Mouse (Mus musculus) MEL (cell line): Measurements from ENCODE around the gene Notch2. TPM values are rescaled to one million over a fixed set of nuclear protein-coding genes. Genes with fewer than 3 reads are reported as not detected.

ENCODE experiments used
- DNase-seq: peaks from one replicate; pipeline ENCODE4 v3.0.0; 2011; ENCODE audit warnings: low read depth, low spot score
- H3K27ac ChIP-seq: 2 replicates; pipeline ENCODE4 v1.5.1; 2012; ENCODE audit warnings: low read depth, mild to moderate bottlenecking, control low read depth, low read length, moderate library complexity; ENCODE audit not compliant: control insufficient read depth
- H3K27me3 ChIP-seq, 2 experiments: fragments of 150-350 bp in 1 of 2; sonication (generic) in 1 of 2; 2 replicates each; pipeline ENCODE4 v1.6.1; 2012; ENCODE audit warnings: low read length in 2 of 2, mild to moderate bottlenecking in 2 of 2, improper control_type of control experiment in 1 of 2, moderate library complexity in 1 of 2; ENCODE audit not compliant: insufficient read depth in 2 of 2, control insufficient read depth in 1 of 2
- H3K36me3 ChIP-seq, 2 experiments: 2 replicates each; pipeline ENCODE4 v1.6.1; 2012 to 2014; ENCODE audit warnings: low read length in 2 of 2, improper control_type of control experiment in 1 of 2, inconsistent platforms in 1 of 2, mild to moderate bottlenecking in 1 of 2; ENCODE audit not compliant: insufficient read depth in 2 of 2, control insufficient read depth in 1 of 2
- H3K4me1 ChIP-seq, 2 experiments: fragments of 150-350 bp in 1 of 2; sonication (generic) in 1 of 2; 2 replicates each; pipeline ENCODE4 v1.6.1; 2012; ENCODE audit warnings: low read length in 2 of 2, improper control_type of control experiment in 1 of 2, mild to moderate bottlenecking in 1 of 2; ENCODE audit not compliant: insufficient read depth in 2 of 2, control insufficient read depth in 1 of 2
- H3K4me3 ChIP-seq, 2 experiments: fragments of 150-350 bp in 1 of 2; sonication (generic) in 1 of 2; 2 replicates each; pipeline ENCODE4 v1.5.1; 2012; ENCODE audit warnings: low read depth in 2 of 2, low read length in 2 of 2, mild to moderate bottlenecking in 2 of 2, moderate library complexity in 2 of 2, control low read depth in 1 of 2, improper control_type of control experiment in 1 of 2; ENCODE audit not compliant: control insufficient read depth in 1 of 2, insufficient read depth in 1 of 2
- H3K79me2 ChIP-seq: 2 replicates; pipeline ENCODE4 v1.6.1; 2012; ENCODE audit warnings: mild to moderate bottlenecking, low read length, moderate library complexity; ENCODE audit not compliant: control insufficient read depth, poor library complexity, insufficient read depth
- H3K9ac ChIP-seq: 2 replicates; pipeline ENCODE4 v1.6.1; 2012; ENCODE audit warnings: low read depth, mild to moderate bottlenecking, control low read depth, low read length, moderate library complexity; ENCODE audit not compliant: control insufficient read depth, poor library complexity, severe bottlenecking
- H3K9me3 ChIP-seq: fragments of 150-350 bp; sonication (generic); replicated peaks from 2 replicates; pipeline ENCODE4 v1.6.1; 2012; ENCODE audit warnings: mild to moderate bottlenecking, low read length, improper control_type of control experiment, moderate library complexity; ENCODE audit not compliant: insufficient read depth
- BHLHE40 ChIP-seq: IDR thresholded peaks from 2 replicates; pipeline ENCODE4 v1.6.1; 2012; ENCODE audit warnings: low read depth, mild to moderate bottlenecking, inconsistent platforms, low read length, improper control_type of control experiment, borderline replicate concordance
- E2F4 ChIP-seq: IDR thresholded peaks from 2 replicates; pipeline ENCODE4 v1.6.1; 2011; ENCODE audit warnings: low read depth, low read length, improper control_type of control experiment, borderline replicate concordance
- EP300 ChIP-seq, 2 experiments: IDR thresholded peaks; 2 replicates each; pipeline ENCODE4 v1.6.1; 2011; ENCODE audit warnings: improper control_type of control experiment in 2 of 2, low read length in 2 of 2, low read depth in 1 of 2, mild to moderate bottlenecking in 1 of 2
- ETS1 ChIP-seq: IDR thresholded peaks from 2 replicates; pipeline ENCODE4 v1.6.1; 2012; ENCODE audit warnings: low read depth, mild to moderate bottlenecking, inconsistent platforms, low read length, improper control_type of control experiment, moderate library complexity
- GATA1 ChIP-seq: IDR thresholded peaks from 2 replicates; pipeline ENCODE4 v1.6.1; 2011; ENCODE audit warnings: low read depth, low read length, improper control_type of control experiment
- HCFC1 ChIP-seq: IDR thresholded peaks from 2 replicates; pipeline ENCODE4 v1.6.1; 2012; ENCODE audit warnings: low read depth, mild to moderate bottlenecking, inconsistent platforms, low read length, improper control_type of control experiment, moderate library complexity
- KAT2A ChIP-seq: conservative IDR thresholded peaks from 2 replicates; pipeline ENCODE4 v1.6.1; 2012; ENCODE audit warnings: low read depth, low read length, improper control_type of control experiment, inconsistent platforms
- MAFK ChIP-seq: IDR thresholded peaks from 2 replicates; pipeline ENCODE4 v1.6.1; 2011; ENCODE audit warnings: low read depth, mild to moderate bottlenecking, low read length, improper control_type of control experiment, borderline replicate concordance
- MEF2A ChIP-seq: IDR thresholded peaks from 2 replicates; pipeline ENCODE4 v1.6.1; 2014; ENCODE audit warnings: low read depth, mild to moderate bottlenecking, inconsistent platforms, low read length, improper control_type of control experiment; ENCODE audit not compliant: poor library complexity, insufficient replicate concordance, severe bottlenecking; ENCODE audit errors: extremely low read depth
- MXI1 ChIP-seq: IDR thresholded peaks from 2 replicates; pipeline ENCODE4 v1.6.1; 2011; ENCODE audit warnings: mild to moderate bottlenecking, low read depth, low read length, improper control_type of control experiment
- MYB ChIP-seq: IDR thresholded peaks from 2 replicates; pipeline ENCODE4 v1.6.1; 2011; ENCODE audit warnings: mild to moderate bottlenecking, low read depth, low read length, improper control_type of control experiment
- MYC ChIP-seq: IDR thresholded peaks from 2 replicates; pipeline ENCODE4 v1.6.1; 2011; ENCODE audit warnings: low read depth, mild to moderate bottlenecking, low read length, improper control_type of control experiment, moderate library complexity
- NELFE ChIP-seq: IDR thresholded peaks from 2 replicates; pipeline ENCODE4 v1.6.1; 2011; ENCODE audit warnings: low read depth, low read length, improper control_type of control experiment
- NRF1 ChIP-seq: IDR thresholded peaks from 2 replicates; pipeline ENCODE4 v1.6.1; 2014; ENCODE audit warnings: low read depth, mild to moderate bottlenecking, inconsistent platforms, low read length, improper control_type of control experiment, moderate library complexity; ENCODE audit not compliant: poor library complexity, insufficient read depth, severe bottlenecking
- POLR2A ChIP-seq, 2 experiments: IDR thresholded peaks; 2 replicates each; pipeline ENCODE4 v1.6.1; 2011 to 2012; ENCODE audit warnings: low read length in 2 of 2, mild to moderate bottlenecking in 2 of 2, control low read depth in 1 of 2, improper control_type of control experiment in 1 of 2, low read depth in 1 of 2, moderate library complexity in 1 of 2; ENCODE audit not compliant: control insufficient read depth in 1 of 2, insufficient read depth in 1 of 2, poor library complexity in 1 of 2
- POLR2AphosphoS2 ChIP-seq: IDR thresholded peaks from 2 replicates; pipeline ENCODE4 v1.6.1; 2011; ENCODE audit warnings: low read length, improper control_type of control experiment
- POLR2AphosphoS5 ChIP-seq: IDR thresholded peaks from 2 replicates; pipeline ENCODE4 v1.6.1; 2012; ENCODE audit warnings: low read depth, borderline replicate concordance, mild to moderate bottlenecking, inconsistent platforms, low read length, moderate library complexity, mixed read lengths
- RAD21 ChIP-seq: IDR thresholded peaks from 2 replicates; pipeline ENCODE4 v1.6.1; 2011; ENCODE audit warnings: mild to moderate bottlenecking, low read depth, low read length, improper control_type of control experiment
- RCOR1 ChIP-seq: IDR thresholded peaks from 2 replicates; pipeline ENCODE4 v1.6.1; 2012; ENCODE audit warnings: low read depth, mild to moderate bottlenecking, inconsistent platforms, low read length, improper control_type of control experiment
- SIN3A ChIP-seq: IDR thresholded peaks from 2 replicates; pipeline ENCODE4 v1.6.1; 2012; ENCODE audit warnings: low read length, improper control_type of control experiment, inconsistent platforms
- TCF12 ChIP-seq: IDR thresholded peaks from 2 replicates; pipeline ENCODE4 v1.6.1; 2014; ENCODE audit warnings: low read depth, mild to moderate bottlenecking, inconsistent platforms, low read length, improper control_type of control experiment, moderate library complexity
- UBTF ChIP-seq: IDR thresholded peaks from 2 replicates; pipeline ENCODE4 v1.6.1; 2012; ENCODE audit warnings: low read depth, mild to moderate bottlenecking, inconsistent platforms, low read length, improper control_type of control experiment, moderate library complexity, borderline replicate concordance; ENCODE audit not compliant: insufficient read depth
- ZC3H11A ChIP-seq: IDR thresholded peaks from 2 replicates; pipeline ENCODE4 v1.6.1; 2012; ENCODE audit warnings: low read depth, mild to moderate bottlenecking, inconsistent platforms, low read length, improper control_type of control experiment
- ZKSCAN1 ChIP-seq: IDR thresholded peaks from 2 replicates; pipeline ENCODE4 v1.6.1; 2012; ENCODE audit warnings: low read depth, mild to moderate bottlenecking, inconsistent platforms, low read length, improper control_type of control experiment, moderate library complexity
- polyA plus RNA-seq, 2 experiments: library from polyadenylated mRNA; stranded (reverse) in 1 of 2; unstranded in 1 of 2; fragments of >175 nt in 1 of 2; fragments of >200 nt in 1 of 2; gene quantifications; 2 replicates each; pipeline versions ENCODE4 v1.2.1 to v1.2.4; 2012; ENCODE audit warnings: low replicate concordance in 2 of 2, low read depth in 1 of 2; ENCODE audit not compliant: insufficient read length in 2 of 2, insufficient read depth in 1 of 2, missing spikeins in 1 of 2
- total RNA-seq: library from RNA; depleted of rRNA; stranded (reverse); fragments of 300-350 nt; gene quantifications from 2 replicates; pipeline ENCODE4 v1.2.3, GENCODE M21; 2012

Gene Notch2
- total and polyA plus RNA-seq, 3 experiments = 16.2 to 36.6 (median 16.6) TPM

- H3K36me3 ChIP-seq = peaks cover 0 to 49% of the 10 kb centered on the region in 2 experiments
Measured at GRCm38 (mm10) chr3:98084061-98084655, 70.8 kb downstream of the Notch2 start.

GRCm38 (mm10) chr3:98084870-98085269 lies 71.5 kb downstream of the Notch2 start:
- TF ChIP-seq ZKSCAN1 = no peak
- TF ChIP-seq RAD21 = no peak
- no peak for TF ChIP-seq POLR2AphosphoS5
- no peak for TF ChIP-seq BHLHE40
- no peak for TF ChIP-seq GATA1
- TF ChIP-seq EP300 (IDR thresholded peaks at IDR 0.05; ENCODE audit: low read depth in 1 of 2, low read length in 2 of 2) = no peak
- TF ChIP-seq ZC3H11A = no peak
- Histone ChIP-seq H3K9ac (no peak overlapping the region), H3K36me3 (peaks cover 0 to 49% of the 10 kb centered on the region in 2 experiments), H3K27me3 (no peaks in the 10 kb centered on the region), H3K4me3 (no peak overlapping the region), H3K4me1 (peaks cover 43 to 54% of the 10 kb centered on the region in 2 experiments), H3K79me2 (no peaks in the 10 kb centered on the region), H3K27ac (peak overlapping the region; percentile 86; the same call in 1 of the 2 replicates), H3K9me3 (no peaks in the 10 kb centered on the region)
- no peak for DNase-seq

More at GRCm38 (mm10) chr3:98084061-98084655, 70.8 kb downstream of the Notch2 start:
- no peaks in the 10 kb centered on the region for H3K79me2 ChIP-seq
- TF ChIP-seq POLR2AphosphoS5 (no peak), NELFE (no peak), NRF1 (0 out of 2 replicates have a peak, but pooled peaks have one; percentile 14), EP300 (IDR thresholded peaks at IDR 0.05; ENCODE audit: low read depth in 1 of 2, low read length in 2 of 2) (peak in 1 of 2 experiments; percentile 16; a peak in 1 of 4 replicates), POLR2A (IDR thresholded peaks at IDR 0.05; ENCODE audit: control insufficient read depth in 1 of 2, insufficient read depth in 1 of 2, low read depth in 1 of 2, low read length in 2 of 2, poor library complexity in 1 of 2) (no peak), MAFK (no peak), KAT2A (no peak), UBTF (no peak)
- no peaks in the 10 kb centered on the region for H3K27me3 ChIP-seq
- H3K9me3 ChIP-seq = no peaks in the 10 kb centered on the region
- no peak overlapping the region for H3K4me3 ChIP-seq
- no peak overlapping the region for H3K9ac ChIP-seq
- peak; percentile 64 for DNase-seq
- peaks cover 39 to 53% of the 10 kb centered on the region in 2 experiments for H3K4me1 ChIP-seq
- H3K27ac ChIP-seq = peak overlapping the region; percentile 1; the same call in 1 of the 2 replicates

- peaks cover 43 to 58% of the 10 kb centered on the region in 2 experiments for H3K4me1 ChIP-seq
- H3K9me3 ChIP-seq = no peaks in the 10 kb centered on the region
- peak overlapping the region; percentile 43 for H3K9ac ChIP-seq
- no peaks in the 10 kb centered on the region for H3K79me2 ChIP-seq
- no peaks in the 10 kb centered on the region for H3K27me3 ChIP-seq
- peaks cover 0 to 49% of the 10 kb centered on the region in 2 experiments for H3K36me3 ChIP-seq
- H3K4me3 ChIP-seq = peak overlapping the region; percentile 5 to 12; a peak in 3 of 4 replicates
- DNase-seq = peak; percentile 89
- peak overlapping the region; percentile 86 for H3K27ac ChIP-seq
- TF ChIP-seq KAT2A (peak; percentile 49), E2F4 (no peak), MXI1 (peak; percentile 84), RCOR1 (peak; percentile 76), MEF2A (no peak), MYC (0 out of 2 replicates have a peak, but pooled peaks have one; percentile 44), MYB (peak; percentile 68; the same call in 1 of the 2 replicates), TCF12 (peak; percentile 52), NRF1 (no peak), HCFC1 (no peak), SIN3A (peak; percentile 84), ETS1 (peak; percentile 95), POLR2AphosphoS2 (peak; percentile 45; the same call in 1 of the 2 replicates)
Measured at GRCm38 (mm10) chr3:98085812-98086268, 72.5 kb downstream of the Notch2 start.
